Mouse (Mus musculus) kidney, adult 2 months (tissue): ENCODE measurements around the gene Cbx8. TPM values are rescaled to one million over a fixed set of nuclear protein-coding genes. Genes with fewer than 3 reads are reported as not detected.

ENCODE experiments used
- DNase-seq: peaks from one replicate; pipeline ENCODE4 v3.0.0; 2021
- H3K27ac ChIP-seq: fragments of 200-500 bp; 2 replicates; pipeline ENCODE4 v1.5.1; 2012; ENCODE audit warnings: low read depth, low read length, control low read depth, inconsistent platforms; ENCODE audit not compliant: insufficient read depth
- H3K27me3 ChIP-seq: fragments of 200-500 bp; replicated peaks from 2 replicates; pipeline ENCODE4 v1.6.1; 2012; ENCODE audit warnings: mild to moderate bottlenecking, moderate library complexity, low read length, inconsistent platforms; ENCODE audit not compliant: control insufficient read depth, insufficient read depth
- H3K36me3 ChIP-seq: fragments of 200-500 bp; 2 replicates; pipeline ENCODE4 v1.6.1; 2012; ENCODE audit warnings: mild to moderate bottlenecking, moderate library complexity, low read length, inconsistent platforms; ENCODE audit not compliant: control insufficient read depth, insufficient read depth
- H3K4me1 ChIP-seq: fragments of 200-500 bp; 2 replicates; pipeline ENCODE4 v1.6.1; 2011; ENCODE audit warnings: low read length; ENCODE audit not compliant: control insufficient read depth, insufficient read depth
- H3K4me3 ChIP-seq: fragments of 200-500 bp; 2 replicates; pipeline ENCODE4 v1.5.1; 2011; ENCODE audit warnings: mild to moderate bottlenecking, low read depth, low read length, control low read depth; ENCODE audit not compliant: insufficient read depth
- CTCF ChIP-seq: fragments of 200-500 bp; conservative IDR thresholded peaks from 2 replicates; pipeline ENCODE4 v1.5.1; 2011; ENCODE audit warnings: low read depth, mild to moderate bottlenecking, control low read depth, low read length, moderate library complexity, mixed read lengths; ENCODE audit not compliant: insufficient read depth, insufficient read length
- POLR2A ChIP-seq: fragments of 200-500 bp; IDR thresholded peaks from one replicate; pipeline ENCODE4 v1.6.1; 2011; ENCODE audit warnings: low read depth, low read length, control low read depth
- WGBS: fragments of 180-500 bp; shearing (Covaris S2); methylation state at CpG from one replicate; pipeline ENCODE4 v1.1.7; 2018; 5-methylcytosine and 5-hydroxymethylcytosine counted together
- polyA plus RNA-seq: library from polyadenylated mRNA; depleted of rRNA; stranded (reverse); fragments of >200 nt; gene quantifications from 2 replicates; pipeline ENCODE4 v1.2.3, GENCODE M21; 2012; rRNA removed

The Cbx8 gene
- polyA plus RNA-seq, 1 experiment = 2.1 TPM

DNA sequence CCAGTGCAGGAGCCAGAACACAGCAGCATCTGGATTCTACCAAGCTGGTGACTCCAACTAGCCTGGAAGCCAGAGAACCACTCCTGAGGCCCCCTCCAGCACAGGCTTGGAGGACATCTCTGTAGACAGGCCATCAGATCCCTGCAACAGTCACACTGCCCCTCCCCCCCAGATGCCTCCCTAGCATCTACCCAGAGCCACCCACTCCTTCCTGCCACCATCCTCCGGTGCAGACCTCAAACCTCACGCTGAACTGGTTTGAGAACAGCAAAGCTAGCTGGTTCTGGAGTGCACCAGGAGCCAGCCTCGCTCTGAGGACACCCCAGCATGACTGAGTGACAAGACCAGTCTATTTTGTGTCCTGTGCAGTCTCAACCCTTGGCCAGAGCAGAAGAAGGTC, 48.0 kb downstream of the Cbx8 start:
- H3K4me1 ChIP-seq = no peaks in the 10 kb centered on the region
- no peak overlapping the region for H3K4me3 ChIP-seq
- no peak for DNase-seq
- H3K27me3 ChIP-seq = no peaks in the 10 kb centered on the region
- TF ChIP-seq CTCF (no peak), POLR2A (no peak)
- no peaks in the 10 kb centered on the region for H3K36me3 ChIP-seq
- no peak overlapping the region for H3K27ac ChIP-seq
- 47% methylated on average over 3 of the region's 3 CpGs for WGBS

DNA sequence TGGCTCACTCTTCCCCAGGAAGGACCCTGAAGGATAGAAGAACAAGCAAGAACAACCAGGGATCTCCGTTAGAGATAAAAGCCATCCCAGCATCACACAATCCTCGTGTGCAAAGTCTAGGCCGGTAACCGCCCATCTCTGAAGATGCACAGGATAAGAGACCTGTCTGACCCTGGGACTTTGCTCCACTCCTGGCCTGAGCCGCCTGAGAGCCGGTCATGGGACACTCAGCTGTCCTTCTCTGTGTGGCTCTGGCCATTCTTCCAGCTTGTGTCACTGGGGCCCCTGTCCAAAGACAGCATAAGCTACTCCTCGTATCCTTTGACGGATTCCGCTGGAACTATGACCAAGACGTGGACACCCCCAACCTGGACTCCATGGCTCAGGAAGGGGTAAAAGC, 52.8 kb downstream of the Cbx8 start, which contains the start of gene Enpp7:
Gene Enpp7 (plus strand): TSS at position 190 of the 400 bp plus-strand sequence.
- H3K4me3 ChIP-seq = no peak within 1 kb of the TSS
- no peak within 1 kb of the TSS for H3K27ac ChIP-seq
- TF ChIP-seq POLR2A = no peak
- TF ChIP-seq CTCF = no peak
- H3K36me3 ChIP-seq = no peaks in the 10 kb centered on the region
- no peaks in the 10 kb centered on the region for H3K4me1 ChIP-seq
- DNase-seq = peak; percentile 47
- 76% methylated on average over 10 of the region's 10 CpGs for WGBS
- H3K27me3 ChIP-seq = no peaks in the 10 kb centered on the region

Other genes with a start within 250 kb of the Cbx8 start
- 0.27 TPM in 2 replicates for gene Rbfox3, start 129.4 kb downstream of the Cbx8 start, polyA plus RNA-seq
- gene Enpp7, start 52.8 kb downstream of the Cbx8 start, polyA plus RNA-seq = not detected in 2 replicates
- 3.5 and 3.9 TPM in 2 replicates for gene Cbx2, start 18.0 kb downstream of the Cbx8 start, polyA plus RNA-seq
- 9.3 and 10.6 TPM in 2 replicates for gene Cbx4, start 45.3 kb upstream of the Cbx8 start, polyA plus RNA-seq
- gene Tbc1d16, start 187.5 kb upstream of the Cbx8 start, polyA plus RNA-seq = 25.2 and 31.5 TPM in 2 replicates
- 0.27 and 0.30 TPM in 2 replicates for gene Ccdc40, start 187.6 kb upstream of the Cbx8 start, polyA plus RNA-seq
- gene Gaa, start 226.9 kb upstream of the Cbx8 start, polyA plus RNA-seq = 152 and 171 TPM in 2 replicates